Mouse (Mus musculus) heart, postnatal 0 days (tissue): ENCODE measurements around the gene Bcar3.

ENCODE experiments used
- CTCF ChIP-seq: IDR thresholded peaks from 2 replicates; pipeline ENCODE4 v1.5.1; 2016; ENCODE audit warnings: antibody characterized with exemption, control low read depth, low read depth
- EP300 ChIP-seq: IDR thresholded peaks from 2 replicates; pipeline ENCODE4 v1.6.1; 2016; ENCODE audit warnings: antibody characterized with exemption, low read depth

GRCm38 (mm10) chr3:122316621-122317020 is 22.7 kb downstream of the Bcar3 start:
- TF ChIP-seq CTCF, result no peak
- no peak for TF ChIP-seq EP300
